Mouse (Mus musculus): Measurements from ENCODE around the gene Mgea5. TPM values are rescaled to one million over a fixed set of nuclear protein-coding genes. Genes with fewer than 3 reads are reported as not detected.

Mgea5 gene
- polyA plus RNA-seq, 1 experiment from 2014 or later: 33.0 TPM

- no peak for ATAC-seq (replicated peaks; ENCODE audit: low FRiP score, low read depth)
- DNase-seq (ENCODE audit: low spot score): no peak
- peaks cover 18% of the 10 kb centered on the region; the same call in 1 of the 2 replicates for H3K27me3 ChIP-seq (ENCODE audit: insufficient read depth, low read length)
- peaks cover 18% of the 10 kb centered on the region for H3K4me1 ChIP-seq (replicated peaks; ENCODE audit: insufficient read depth, low read length)
- WGBS: 48% methylated on average over 9 of the region's 9 CpGs
- no peak for TF ChIP-seq CTCF (IDR thresholded peaks at IDR 0.05; ENCODE audit: low read depth)
- no peaks in the 10 kb centered on the region for H3K9me3 ChIP-seq (replicated peaks; ENCODE audit: low read length)
- H3K27ac ChIP-seq: no peak overlapping the region
- H3K4me3 ChIP-seq (replicated peaks; ENCODE audit: low read depth, low read length): peak overlapping the region; percentile 78
- H3K9ac ChIP-seq (ENCODE audit: low read depth, low read length): no peak overlapping the region; the same call in 1 of the 2 replicates
- H3K4me2 ChIP-seq (ENCODE audit: low read length): peak overlapping the region; percentile 97
- peaks cover 11% of the 10 kb centered on the region; the same call in 1 of the 2 replicates for H3K36me3 ChIP-seq (ENCODE audit: insufficient read depth, low read length)
Observed at GRCm38 (mm10) chr19:45748206-45748605, 35.4 kb downstream of the Mgea5 start.

GRCm38 (mm10) chr19:45747028-45747867 lies 36.4 kb downstream of the Mgea5 start:
- peak; percentile 92 for TF ChIP-seq CTCF (IDR thresholded peaks at IDR 0.05; ENCODE audit: low read depth)
- ATAC-seq (replicated peaks; ENCODE audit: low FRiP score, low read depth): 0 out of 2 replicates have a peak, but pooled peaks have one; percentile 12
- Histone ChIP-seq H3K36me3 (ENCODE audit: insufficient read depth, low read length) (peaks cover 7% of the 10 kb centered on the region; the same call in 1 of the 2 replicates), H3K4me1 (replicated peaks; ENCODE audit: insufficient read depth, low read length) (peaks cover 25% of the 10 kb centered on the region), H3K9ac (ENCODE audit: low read depth, low read length) (no peak overlapping the region), H3K4me3 (replicated peaks; ENCODE audit: low read depth, low read length) (no peak overlapping the region), H3K27me3 (ENCODE audit: insufficient read depth, low read length) (peaks cover 18% of the 10 kb centered on the region; the same call in 1 of the 2 replicates), H3K9me3 (replicated peaks; ENCODE audit: low read length) (no peaks in the 10 kb centered on the region), H3K27ac (no peak overlapping the region), H3K4me2 (ENCODE audit: low read length) (no peak overlapping the region)
- WGBS: 21% methylated on average over 11 of the region's 11 CpGs
- peak; percentile 89 for DNase-seq (ENCODE audit: low spot score)

GRCm38 (mm10) chr19:45746153-45747020 lies 37.2 kb downstream of the Mgea5 start:
- H3K27ac ChIP-seq: no peak overlapping the region
- H3K9ac ChIP-seq (ENCODE audit: low read depth, low read length): no peak overlapping the region
- 0 out of 2 replicates have a peak overlapping the region, but pooled peaks have one; percentile 4 for H3K4me3 ChIP-seq (replicated peaks; ENCODE audit: low read depth, low read length)
- 0 out of 2 replicates have a peak, but pooled peaks have one; percentile 1 for ATAC-seq (replicated peaks; ENCODE audit: low FRiP score, low read depth)
- peaks cover 22% of the 10 kb centered on the region; the same call in 1 of the 2 replicates for H3K27me3 ChIP-seq (ENCODE audit: insufficient read depth, low read length)
- 0 out of 2 replicates have a peak, but pooled peaks cover 2% of the 10 kb centered on the region for H3K36me3 ChIP-seq (ENCODE audit: insufficient read depth, low read length)
- WGBS: 15% methylated on average over 29 of the region's 29 CpGs
- peak; percentile 86 for TF ChIP-seq CTCF (IDR thresholded peaks at IDR 0.05; ENCODE audit: low read depth)
- no peaks in the 10 kb centered on the region for H3K9me3 ChIP-seq (replicated peaks; ENCODE audit: low read length)
- DNase-seq (ENCODE audit: low spot score): peak; percentile 88
- peaks cover 25% of the 10 kb centered on the region for H3K4me1 ChIP-seq (replicated peaks; ENCODE audit: insufficient read depth, low read length)
- no peak overlapping the region for H3K4me2 ChIP-seq (ENCODE audit: low read length)

- ATAC-seq (replicated peaks; ENCODE audit: low FRiP score, low read depth) (no peak), DNase-seq (ENCODE audit: low spot score) (no peak)
- H3K27me3 ChIP-seq (ENCODE audit: insufficient read depth, low read length): peaks cover 30% of the 10 kb centered on the region; the same call in 1 of the 2 replicates
- H3K27ac ChIP-seq: no peak overlapping the region
- H3K9me3 ChIP-seq (replicated peaks; ENCODE audit: low read length): no peaks in the 10 kb centered on the region
- WGBS: 7% methylated on average over 32 of the region's 32 CpGs
- H3K4me1 ChIP-seq (replicated peaks; ENCODE audit: insufficient read depth, low read length): peaks cover 25% of the 10 kb centered on the region
- H3K9ac ChIP-seq (ENCODE audit: low read depth, low read length): no peak overlapping the region
- H3K36me3 ChIP-seq (ENCODE audit: insufficient read depth, low read length): no peaks in the 10 kb centered on the region
- TF ChIP-seq CTCF (IDR thresholded peaks at IDR 0.05; ENCODE audit: low read depth): no peak
- 0 out of 2 replicates have a peak overlapping the region, but pooled peaks have one; percentile 4 for H3K4me3 ChIP-seq (replicated peaks; ENCODE audit: low read depth, low read length)
- H3K4me2 ChIP-seq (ENCODE audit: low read length): no peak overlapping the region
Observed at GRCm38 (mm10) chr19:45745344-45746152, 38.1 kb downstream of the Mgea5 start.

- ATAC-seq (replicated peaks; ENCODE audit: low FRiP score, low read depth): no peak
- Histone ChIP-seq H3K36me3 (ENCODE audit: insufficient read depth, low read length) (no peaks in the 10 kb centered on the region), H3K4me2 (ENCODE audit: low read length) (no peak overlapping the region), H3K9me3 (replicated peaks; ENCODE audit: low read length) (no peaks in the 10 kb centered on the region), H3K9ac (ENCODE audit: low read depth, low read length) (no peak overlapping the region), H3K4me1 (replicated peaks; ENCODE audit: insufficient read depth, low read length) (peaks cover 24% of the 10 kb centered on the region), H3K4me3 (replicated peaks; ENCODE audit: low read depth, low read length) (no peak overlapping the region), H3K27me3 (ENCODE audit: insufficient read depth, low read length) (peaks cover 44% of the 10 kb centered on the region), H3K27ac (no peak overlapping the region)
- no peak for DNase-seq (ENCODE audit: low spot score)
- WGBS: 40% methylated on average over 7 of the region's 7 CpGs
- no peak for TF ChIP-seq CTCF (IDR thresholded peaks at IDR 0.05; ENCODE audit: low read depth)
Observed at GRCm38 (mm10) chr19:45743619-45744018, 40.0 kb downstream of the Mgea5 start.

Measured in kidney, postnatal 0 days (tissue).